Mouse (Mus musculus): ENCODE measurements at regions not wholly inside any gene's neighbourhood (a gene's known extent, or its start where the extent isn't known, plus 50 kb on each side); places are given as distances from the start of the nearest gene placed in this dataset.

DNA sequence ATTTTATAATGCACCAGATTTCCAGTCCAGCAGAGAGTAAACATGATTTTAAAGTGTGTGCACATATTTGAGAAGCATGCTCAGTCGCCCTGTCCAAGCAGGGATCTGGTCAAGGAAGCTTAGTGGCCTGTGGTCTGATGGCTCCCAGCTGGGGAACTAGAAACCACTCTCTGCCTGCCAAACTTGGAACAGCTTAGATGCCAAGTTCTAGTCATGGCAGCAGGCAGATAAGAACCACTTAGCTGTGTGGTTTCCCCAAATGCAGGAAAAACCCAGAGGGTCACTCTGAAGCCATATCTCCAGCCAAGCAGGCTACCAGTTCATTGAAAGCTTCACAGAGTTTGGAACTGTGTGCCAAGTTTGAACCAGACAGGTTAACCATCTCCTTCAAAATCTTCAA, 86.1 kb downstream of the Fam114a2 start:
- no peak for DNase-seq
- no peak overlapping the region for H3K27ac ChIP-seq
- H3K4me3 ChIP-seq (replicated peaks) = no peak overlapping the region
- ATAC-seq (ENCODE audit: low read depth) = no peak
- no peak overlapping the region for H3K9ac ChIP-seq
- no peaks in the 10 kb centered on the region for H3K4me1 ChIP-seq (replicated peaks)
- no peaks in the 10 kb centered on the region for H3K36me3 ChIP-seq
- no peaks in the 10 kb centered on the region for H3K27me3 ChIP-seq
- H3K4me2 ChIP-seq = no peak overlapping the region
- 37% methylated on average over 1 of the region's 1 CpGs for WGBS (ENCODE audit: insufficient replicate concordance)
- no peaks in the 10 kb centered on the region for H3K9me3 ChIP-seq (replicated peaks)

GRCm38 (mm10) chr11:57431886-57432285, 86.5 kb downstream of the Fam114a2 start:
- no peaks in the 10 kb centered on the region for H3K9me3 ChIP-seq (replicated peaks)
- DNase-seq (no peak), ATAC-seq (ENCODE audit: low read depth) (no peak)

DNA sequence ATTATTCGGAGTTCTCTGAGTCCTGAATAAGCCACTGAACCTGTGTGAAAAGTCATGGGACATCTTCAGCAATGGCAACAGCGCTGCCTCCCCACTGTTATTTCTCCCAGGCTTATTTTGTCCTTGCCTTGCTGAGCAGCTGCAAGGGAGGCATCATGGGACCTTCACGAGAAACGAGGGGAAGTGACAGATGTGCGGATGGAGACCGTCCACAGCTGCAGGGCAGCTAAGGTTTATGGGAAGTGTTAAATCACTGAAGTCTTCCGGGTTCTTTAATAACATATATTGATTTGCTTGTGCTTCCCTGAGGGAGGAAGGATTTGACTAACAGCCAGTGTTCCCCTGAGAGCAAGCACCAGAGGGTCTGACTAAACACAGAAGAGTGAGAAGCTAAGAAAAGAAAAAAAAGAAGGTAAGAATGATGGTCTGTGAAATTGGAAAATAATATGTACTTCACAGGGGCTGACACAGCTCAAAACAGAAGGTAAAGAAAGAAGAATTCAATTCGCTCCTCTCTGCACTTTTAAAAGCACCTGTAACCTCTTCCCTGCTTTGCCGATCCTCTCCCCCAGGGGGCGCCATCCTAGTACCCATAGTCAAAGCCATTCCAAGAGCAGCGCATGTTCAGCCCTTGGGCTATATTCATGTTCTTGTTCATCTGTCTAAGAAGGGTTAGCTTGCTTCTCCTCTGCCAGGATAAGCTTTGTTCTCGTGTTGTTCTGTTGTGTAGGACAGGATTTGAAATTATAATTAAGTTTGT, 92.2 kb downstream of the Fam114a2 start:
- no peak overlapping the region for H3K4me3 ChIP-seq (replicated peaks)
- no peak overlapping the region for H3K27ac ChIP-seq
- H3K9me3 ChIP-seq (replicated peaks) = no peaks in the 10 kb centered on the region
- H3K27me3 ChIP-seq = no peaks in the 10 kb centered on the region
- DNase-seq (peak; percentile 8), ATAC-seq (ENCODE audit: low read depth) (no peak)
- WGBS (ENCODE audit: insufficient replicate concordance) = 49% methylated on average over 12 of the region's 12 CpGs
- no peaks in the 10 kb centered on the region for H3K4me1 ChIP-seq (replicated peaks)
- no peaks in the 10 kb centered on the region for H3K36me3 ChIP-seq
- H3K4me2 ChIP-seq = no peak overlapping the region
- no peak overlapping the region for H3K9ac ChIP-seq

More at GRCm38 (mm10) chr11:57431886-57432285, 86.5 kb downstream of the Fam114a2 start:
- Histone ChIP-seq H3K27me3 (no peaks in the 10 kb centered on the region), H3K4me2 (no peak overlapping the region), H3K27ac (no peak overlapping the region), H3K4me1 (replicated peaks) (no peaks in the 10 kb centered on the region), H3K4me3 (replicated peaks) (no peak overlapping the region), H3K9ac (no peak overlapping the region), H3K36me3 (no peaks in the 10 kb centered on the region)

- H3K9me3 ChIP-seq (replicated peaks) = no peaks in the 10 kb centered on the region
- no peak overlapping the region for H3K27ac ChIP-seq
- H3K27me3 ChIP-seq = no peaks in the 10 kb centered on the region
- H3K4me1 ChIP-seq (replicated peaks) = no peaks in the 10 kb centered on the region
- H3K9ac ChIP-seq = no peak overlapping the region
- WGBS (ENCODE audit: insufficient replicate concordance) = 57% methylated on average over 6 of the region's 6 CpGs
- DNase-seq (no peak), ATAC-seq (ENCODE audit: low read depth) (no peak)
- H3K4me3 ChIP-seq (replicated peaks) = no peak overlapping the region
- no peak overlapping the region for H3K4me2 ChIP-seq
- no peaks in the 10 kb centered on the region for H3K36me3 ChIP-seq
Observed at GRCm38 (mm10) chr11:57419416-57419815, 99.0 kb downstream of the Fam114a2 start.

DNA sequence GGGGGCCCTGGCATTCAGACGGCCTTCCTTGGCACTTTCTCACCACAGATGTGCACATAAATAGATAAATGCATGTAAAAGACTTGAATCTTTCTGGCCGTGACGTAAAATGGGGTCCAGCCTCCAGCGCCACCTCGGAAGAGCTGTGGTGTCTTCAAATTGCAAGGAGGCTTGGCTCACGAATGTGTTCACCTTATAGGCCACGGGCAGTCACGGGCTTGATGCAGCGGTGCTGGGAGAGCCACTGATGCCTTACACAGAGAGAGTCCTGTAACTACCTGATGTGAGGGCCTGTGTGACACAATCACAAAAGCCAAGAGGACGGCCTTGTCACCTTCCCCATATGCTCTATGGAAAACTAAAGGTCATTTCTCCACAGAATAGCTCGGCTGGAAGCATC, 102.4 kb downstream of the Fam114a2 start:
- Histone ChIP-seq H3K27me3 (no peaks in the 10 kb centered on the region), H3K4me2 (no peak overlapping the region), H3K27ac (no peak overlapping the region), H3K4me3 (replicated peaks) (no peak overlapping the region), H3K4me1 (replicated peaks) (no peaks in the 10 kb centered on the region), H3K36me3 (no peaks in the 10 kb centered on the region), H3K9ac (no peak overlapping the region), H3K9me3 (replicated peaks) (no peaks in the 10 kb centered on the region)
- no peak for DNase-seq
- ATAC-seq (ENCODE audit: low read depth) = no peak
- 71% methylated on average over 11 of the region's 11 CpGs for WGBS (ENCODE audit: insufficient replicate concordance)

DNA sequence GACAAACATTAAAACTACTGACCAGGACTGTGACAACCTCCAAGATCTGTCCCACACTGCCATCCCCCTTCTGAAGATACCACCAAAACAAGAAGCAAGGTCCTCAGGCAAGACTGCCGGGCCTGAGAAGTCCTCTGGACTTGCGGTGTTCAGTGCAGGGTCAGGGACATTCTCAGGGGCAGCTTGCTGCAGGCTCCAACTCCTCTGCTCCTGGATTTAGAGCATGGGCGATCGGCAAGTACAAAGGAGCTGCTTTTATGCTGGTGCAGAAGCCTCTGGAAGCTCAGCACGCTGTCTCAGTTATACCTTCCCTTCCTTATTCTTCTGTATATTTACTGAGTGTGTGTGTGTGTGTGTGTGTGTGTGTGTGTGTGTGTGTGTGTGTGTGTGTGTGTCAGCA, 103.2 kb downstream of the Fam114a2 start:
- ATAC-seq (ENCODE audit: low read depth) (no peak), DNase-seq (no peak)
- Histone ChIP-seq H3K27ac (no peak overlapping the region), H3K4me1 (replicated peaks) (no peaks in the 10 kb centered on the region), H3K36me3 (no peaks in the 10 kb centered on the region), H3K4me3 (replicated peaks) (no peak overlapping the region), H3K9me3 (replicated peaks) (no peaks in the 10 kb centered on the region), H3K9ac (no peak overlapping the region), H3K4me2 (no peak overlapping the region), H3K27me3 (no peaks in the 10 kb centered on the region)
- WGBS (ENCODE audit: insufficient replicate concordance) = 76% methylated on average over 5 of the region's 5 CpGs

DNA sequence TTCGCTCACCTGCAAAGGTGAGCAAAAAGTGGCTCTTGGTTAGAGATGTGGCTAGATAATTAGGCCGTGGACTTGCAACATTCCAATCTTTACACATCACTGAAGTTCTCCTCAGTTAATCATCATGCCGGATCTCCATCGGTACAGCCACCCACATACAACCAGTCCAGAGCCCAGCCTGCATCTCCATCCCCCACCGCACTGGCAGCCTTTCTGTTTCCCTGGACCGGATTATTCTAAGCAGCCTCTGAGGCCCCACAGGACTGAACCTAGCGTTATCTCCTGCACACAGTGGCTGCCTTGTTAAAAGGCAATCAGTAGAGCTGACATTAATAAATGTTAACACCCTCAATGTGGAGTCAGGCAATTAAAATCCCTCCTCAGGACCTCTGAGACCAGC, 103.7 kb downstream of the Fam114a2 start:
- Histone ChIP-seq H3K27me3 (no peaks in the 10 kb centered on the region), H3K9ac (no peak overlapping the region), H3K4me2 (no peak overlapping the region), H3K9me3 (replicated peaks) (no peaks in the 10 kb centered on the region), H3K4me3 (replicated peaks) (no peak overlapping the region), H3K27ac (no peak overlapping the region), H3K36me3 (no peaks in the 10 kb centered on the region), H3K4me1 (replicated peaks) (no peaks in the 10 kb centered on the region)
- DNase-seq (no peak), ATAC-seq (ENCODE audit: low read depth) (no peak)
- WGBS (ENCODE audit: insufficient replicate concordance) = 66% methylated on average over 7 of the region's 7 CpGs

DNA sequence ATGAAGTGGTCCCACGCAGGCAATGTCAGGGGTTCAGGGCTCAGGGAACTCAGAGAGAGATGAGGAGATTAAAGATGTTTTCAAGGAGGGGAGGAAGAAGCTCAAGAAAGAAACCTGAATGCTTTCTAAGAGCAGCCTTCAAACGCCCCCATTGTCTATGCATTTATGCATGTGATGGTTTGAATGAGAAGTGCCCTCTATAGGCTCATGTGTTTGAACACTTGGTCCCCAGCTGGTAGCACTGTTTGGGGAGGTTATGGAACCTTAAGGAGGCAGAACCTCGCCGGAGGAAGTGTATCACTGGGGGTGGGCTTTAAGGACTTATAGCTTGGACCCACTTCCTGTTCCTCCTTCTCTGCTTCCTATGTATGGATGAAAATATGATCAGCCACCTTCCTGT, 105.1 kb downstream of the Fam114a2 start:
- WGBS (ENCODE audit: insufficient replicate concordance) = 58% methylated on average over 4 of the region's 4 CpGs
- Histone ChIP-seq H3K36me3 (no peaks in the 10 kb centered on the region), H3K4me3 (replicated peaks) (no peak overlapping the region), H3K27ac (no peak overlapping the region), H3K9ac (no peak overlapping the region), H3K4me1 (replicated peaks) (no peaks in the 10 kb centered on the region), H3K9me3 (replicated peaks) (no peaks in the 10 kb centered on the region), H3K27me3 (no peaks in the 10 kb centered on the region), H3K4me2 (no peak overlapping the region)
- DNase-seq (no peak), ATAC-seq (ENCODE audit: low read depth) (no peak)

GRCm38 (mm10) chr11:57412766-57413165, 105.7 kb downstream of the Fam114a2 start:
- no peak overlapping the region for H3K27ac ChIP-seq
- no peaks in the 10 kb centered on the region for H3K27me3 ChIP-seq
- H3K9me3 ChIP-seq (replicated peaks) = no peaks in the 10 kb centered on the region
- WGBS (ENCODE audit: insufficient replicate concordance) = 70% methylated on average over 4 of the region's 4 CpGs
- ATAC-seq (ENCODE audit: low read depth) = no peak
- H3K9ac ChIP-seq = no peak overlapping the region
- H3K4me3 ChIP-seq (replicated peaks) = no peak overlapping the region
- H3K36me3 ChIP-seq = no peaks in the 10 kb centered on the region
- H3K4me1 ChIP-seq (replicated peaks) = no peaks in the 10 kb centered on the region
- no peak overlapping the region for H3K4me2 ChIP-seq
- no peak for DNase-seq

DNA sequence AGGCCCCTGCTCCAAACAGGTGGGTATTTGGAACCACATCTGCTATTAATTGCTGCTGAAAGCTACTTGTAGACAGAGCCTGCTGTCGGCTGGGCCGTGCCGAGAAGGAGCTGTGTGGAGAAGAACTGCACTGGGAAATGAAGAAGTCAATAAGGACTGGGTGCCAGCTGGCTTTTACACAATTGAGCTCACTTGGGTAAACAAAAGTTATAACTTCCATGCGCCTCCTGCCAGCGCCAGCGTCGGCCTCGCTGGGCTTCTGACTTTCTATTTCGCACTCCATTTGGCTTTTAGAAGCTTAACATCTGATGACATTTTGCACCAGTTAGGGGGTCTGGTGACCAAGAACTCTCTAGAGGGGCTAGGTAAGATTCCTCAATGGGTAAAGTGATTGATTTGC, 114.2 kb downstream of the Fam114a2 start:
- H3K36me3 ChIP-seq = no peaks in the 10 kb centered on the region
- no peaks in the 10 kb centered on the region for H3K27me3 ChIP-seq
- no peak for DNase-seq
- 85% methylated on average over 9 of the region's 9 CpGs for WGBS (ENCODE audit: insufficient replicate concordance)
- H3K27ac ChIP-seq = no peak overlapping the region
- H3K9me3 ChIP-seq (replicated peaks) = no peaks in the 10 kb centered on the region
- H3K9ac ChIP-seq = no peak overlapping the region
- no peak for ATAC-seq (ENCODE audit: low read depth)
- no peaks in the 10 kb centered on the region for H3K4me1 ChIP-seq (replicated peaks)
- H3K4me3 ChIP-seq (replicated peaks) = no peak overlapping the region
- H3K4me2 ChIP-seq = no peak overlapping the region

DNA sequence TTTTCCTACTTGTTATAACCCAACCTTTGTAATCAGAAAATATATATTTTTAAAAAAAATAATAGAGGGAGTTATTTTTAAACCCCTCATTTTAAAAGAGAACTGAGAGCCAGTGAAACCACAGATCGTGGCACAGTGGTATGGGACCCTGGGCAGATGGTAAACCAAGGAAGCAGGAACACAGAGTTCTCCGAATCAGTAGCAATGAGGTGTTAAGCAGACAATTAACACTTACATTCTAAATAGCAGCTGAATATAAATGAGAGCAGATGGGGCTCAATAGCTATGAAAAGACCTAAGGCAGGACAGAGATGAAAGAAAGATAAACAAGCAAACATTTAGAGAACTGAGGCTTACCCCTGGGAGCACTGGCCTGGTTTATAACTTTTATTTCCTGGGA, 116.8 kb downstream of the Fam114a2 start:
- no peak overlapping the region for H3K4me3 ChIP-seq (replicated peaks)
- no peak overlapping the region for H3K9ac ChIP-seq
- DNase-seq = no peak
- 32% methylated on average over 2 of the region's 2 CpGs for WGBS (ENCODE audit: insufficient replicate concordance)
- H3K27ac ChIP-seq = no peak overlapping the region
- no peaks in the 10 kb centered on the region for H3K27me3 ChIP-seq
- no peaks in the 10 kb centered on the region for H3K36me3 ChIP-seq
- ATAC-seq (ENCODE audit: low read depth) = no peak
- H3K4me2 ChIP-seq = no peak overlapping the region
- no peaks in the 10 kb centered on the region for H3K9me3 ChIP-seq (replicated peaks)
- no peaks in the 10 kb centered on the region for H3K4me1 ChIP-seq (replicated peaks)

DNA sequence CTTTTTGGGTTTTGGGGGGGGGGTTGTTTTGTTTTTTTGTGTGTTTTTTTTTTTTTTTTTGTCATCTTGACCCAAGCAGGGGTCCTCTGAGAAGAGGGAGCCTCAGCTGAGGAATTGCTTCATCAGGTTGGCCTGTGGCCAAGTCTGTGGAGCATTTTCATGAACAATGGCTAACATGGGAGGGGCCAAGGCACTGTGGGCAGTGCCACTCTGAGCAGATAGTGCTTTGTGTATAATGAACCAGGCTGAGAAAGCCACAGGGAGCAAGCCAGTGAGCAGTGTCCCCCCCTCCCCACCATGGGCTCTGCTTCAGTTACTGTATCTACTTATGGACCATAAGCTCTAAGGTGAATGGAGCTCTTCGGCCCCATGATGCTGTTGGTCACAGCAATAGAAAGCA, 119.1 kb downstream of the Fam114a2 start:
- ATAC-seq (ENCODE audit: low read depth) (no peak), DNase-seq (no peak)
- Histone ChIP-seq H3K4me2 (no peak overlapping the region), H3K9me3 (replicated peaks) (no peaks in the 10 kb centered on the region), H3K27me3 (no peaks in the 10 kb centered on the region), H3K4me1 (replicated peaks) (no peaks in the 10 kb centered on the region), H3K4me3 (replicated peaks) (no peak overlapping the region), H3K9ac (no peak overlapping the region), H3K36me3 (no peaks in the 10 kb centered on the region), H3K27ac (no peak overlapping the region)
- WGBS (ENCODE audit: insufficient replicate concordance) = 68% methylated on average over 1 of the region's 1 CpGs
